Mouse (Mus musculus): Measurements from ENCODE around the gene Arhgap9. TPM values are rescaled to one million over a fixed set of nuclear protein-coding genes. Genes with fewer than 3 reads are reported as not detected.

Arhgap9 gene
- total RNA-seq, 2 experiments from 2014 or later, result 2.0 to 2.9 TPM

- DNase-seq, result peak; percentile 43
Measured at GRCm38 (mm10) chr10:127324495-127324894, 2.7 kb downstream of the Arhgap9 start.

GRCm38 (mm10) chr10:127325454-127326016, 3.8 kb downstream of the Arhgap9 start:
- no peak for DNase-seq

- peak; percentile 53 for DNase-seq
Measured at GRCm38 (mm10) chr10:127326017-127326801, 4.4 kb downstream of the Arhgap9 start.

DNA sequence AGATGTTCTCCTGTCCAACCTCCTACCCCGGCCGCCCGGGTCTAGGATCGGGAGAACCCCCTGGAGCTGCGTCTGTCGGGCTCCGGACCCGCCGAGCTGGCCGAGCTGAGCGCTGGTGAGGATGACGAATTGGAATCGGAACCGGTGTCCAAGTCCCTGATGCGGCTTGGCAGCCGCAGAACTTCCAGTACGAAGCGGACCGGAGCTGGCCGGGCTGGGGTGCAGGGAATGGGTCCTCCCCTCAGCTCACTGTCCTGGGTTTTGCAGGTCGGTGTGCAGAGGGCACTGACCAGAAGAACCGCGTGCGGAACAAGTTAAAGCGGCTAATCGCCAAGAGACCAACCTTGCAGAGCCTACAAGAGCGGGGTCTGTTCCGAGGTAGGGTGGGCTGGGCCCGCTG, 5.1 kb downstream of the Arhgap9 start:
- peak; percentile 30 for DNase-seq

DNA sequence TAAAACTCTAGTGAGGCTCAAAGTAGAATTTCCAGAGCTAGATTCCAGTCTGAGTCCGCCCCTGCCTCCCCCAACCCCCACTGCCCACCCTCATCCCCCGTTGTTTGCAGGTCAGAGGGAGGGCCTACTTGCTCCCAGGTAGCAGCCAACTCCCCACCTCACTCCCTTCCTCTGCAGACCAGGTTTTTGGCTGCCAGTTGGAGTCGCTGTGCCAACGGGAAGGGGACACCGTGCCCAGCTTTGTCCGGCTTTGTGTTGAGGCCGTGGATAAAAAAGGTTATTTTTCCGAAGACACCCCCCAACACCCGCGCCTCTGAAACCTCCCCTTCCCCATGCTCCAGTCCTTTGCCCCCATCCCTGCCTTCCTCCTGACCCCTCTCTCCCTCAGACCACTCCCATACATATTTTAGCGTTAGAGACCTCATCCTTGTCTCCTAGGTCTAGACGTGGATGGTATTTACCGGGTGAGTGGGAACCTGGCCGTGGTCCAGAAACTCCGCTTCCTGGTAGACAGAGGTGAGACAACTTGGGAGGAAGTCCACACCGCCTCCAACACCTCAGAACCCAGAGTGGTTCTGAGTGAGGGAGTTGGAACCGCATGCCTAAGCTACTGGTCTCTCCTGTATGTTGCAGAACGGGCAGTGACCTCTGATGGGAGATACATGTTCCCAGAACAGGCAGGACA, 5.8 kb downstream of the Arhgap9 start:
- DNase-seq, result no peak

- no peak for DNase-seq
Measured at GRCm38 (mm10) chr10:127330212-127330611, 8.4 kb downstream of the Arhgap9 start.

GRCm38 (mm10) chr10:127332211-127332874, 10.6 kb downstream of the Arhgap9 start:
- DNase-seq, result no peak

DNA sequence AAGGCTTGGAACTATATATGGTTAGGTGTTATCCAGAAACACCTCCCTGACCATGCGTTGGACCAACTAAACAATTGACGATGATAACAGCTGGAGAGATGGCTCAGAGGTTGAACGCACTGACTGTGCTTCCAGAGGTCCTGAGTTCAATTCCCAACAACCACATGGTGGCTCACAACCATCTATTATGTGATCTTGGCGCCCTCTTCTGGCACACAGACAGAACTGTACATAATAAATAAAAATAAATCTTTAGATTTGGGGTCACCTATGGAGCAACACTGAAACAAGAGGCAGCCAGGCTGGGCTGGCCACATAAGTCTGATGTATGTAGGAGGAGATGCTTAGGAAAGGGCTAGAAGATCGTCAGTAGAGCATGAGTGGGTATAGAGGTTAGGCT, 11.4 kb downstream of the Arhgap9 start:
- no peak for DNase-seq

DNA sequence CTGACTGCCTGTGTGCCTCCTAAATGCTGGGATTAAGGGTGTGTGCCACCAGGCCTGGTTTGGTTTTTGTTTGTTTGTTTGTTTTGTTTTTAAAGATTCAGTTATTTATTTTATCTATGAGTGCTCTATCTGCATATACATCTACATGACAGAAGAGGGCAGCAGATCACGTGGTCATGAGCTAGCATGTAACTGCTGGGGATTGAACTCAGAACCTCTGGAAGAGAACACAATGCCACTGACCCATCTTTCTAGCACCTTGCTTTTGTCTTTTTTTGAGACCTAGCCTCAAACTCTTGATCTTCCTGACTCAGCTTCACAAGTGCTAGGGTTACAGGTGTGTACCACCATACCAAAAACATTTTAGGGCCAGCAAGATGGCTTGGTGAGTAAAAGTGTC, 13.5 kb downstream of the Arhgap9 start:
- no peak for DNase-seq

DNA sequence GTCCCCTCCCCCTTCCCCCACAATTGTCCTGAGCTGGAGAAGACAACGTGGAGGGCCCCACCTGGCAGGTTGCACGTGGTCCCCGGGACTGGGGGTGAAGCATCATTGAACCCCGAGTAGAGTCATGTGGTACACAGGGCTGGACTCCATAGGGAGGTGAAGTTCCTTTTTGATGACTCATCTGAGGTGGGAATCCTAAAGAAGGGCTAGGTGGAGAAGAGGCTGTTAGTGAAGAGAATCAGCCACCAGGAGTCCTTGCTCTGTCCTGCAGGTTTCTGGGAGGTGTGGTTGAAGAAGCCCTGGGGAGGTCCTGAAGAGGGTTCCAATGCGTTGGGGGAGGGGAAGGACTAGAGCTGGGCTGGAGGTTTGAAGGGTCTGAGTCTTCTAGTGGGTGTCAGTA, 15.2 kb downstream of the Arhgap9 start:
- DNase-seq, result no peak

GRCm38 (mm10) chr10:127337536-127338099, 15.9 kb downstream of the Arhgap9 start:
- no peak for DNase-seq

GRCm38 (mm10) chr10:127338930-127339682, 17.3 kb downstream of the Arhgap9 start:
- DNase-seq, result peak; percentile 92

GRCm38 (mm10) chr10:127339683-127340576, 18.2 kb downstream of the Arhgap9 start:
- DNase-seq, result peak; percentile 76

GRCm38 (mm10) chr10:127340577-127341359, 19.0 kb downstream of the Arhgap9 start:
- peak; percentile 39 for DNase-seq

- no peak for DNase-seq
Measured at GRCm38 (mm10) chr10:127341360-127341690, 19.6 kb downstream of the Arhgap9 start.

DNA sequence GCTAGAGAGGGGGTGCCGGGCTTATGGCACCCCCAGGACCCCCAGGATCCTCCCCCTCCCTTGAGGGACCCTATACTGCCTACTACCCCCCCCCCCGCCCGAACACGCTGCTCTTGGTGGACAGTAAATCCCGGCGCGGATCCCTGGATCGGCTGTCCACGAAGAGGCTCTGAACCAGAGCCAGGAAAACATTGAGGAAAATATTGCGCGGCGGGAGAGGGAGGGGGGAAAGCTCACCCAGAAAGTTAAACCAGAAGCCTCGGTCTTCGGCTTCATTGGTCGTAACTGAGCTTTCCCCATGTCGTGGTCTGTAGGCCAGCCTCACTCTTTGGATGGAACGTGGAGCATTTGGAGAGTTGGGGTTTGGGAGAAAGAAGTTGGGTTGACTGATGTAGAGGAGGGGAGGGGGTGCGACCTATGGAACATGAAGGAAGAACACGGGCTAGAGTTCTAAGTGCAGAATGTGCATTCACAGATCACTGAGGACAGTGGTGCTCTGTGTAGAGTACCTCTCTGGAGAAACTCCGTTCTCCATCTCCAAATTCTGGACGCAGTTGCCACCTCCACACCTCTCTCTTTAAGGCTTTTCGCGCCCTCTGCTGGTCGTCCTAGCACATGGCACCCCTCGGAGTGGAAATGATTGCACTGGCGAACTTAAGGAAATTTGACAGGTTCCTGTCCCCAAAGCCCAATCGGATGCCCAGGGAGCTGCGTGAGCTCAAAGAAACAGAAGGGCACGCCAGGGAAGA, 20.3 kb downstream of the Arhgap9 start, which contains the start of gene Gli1:
Gene Gli1 (minus strand): TSS at position 84 of the 749 bp plus-strand sequence.
- DNase-seq, result peak; percentile 93

- no peak for DNase-seq
Measured at GRCm38 (mm10) chr10:127343029-127343428, 21.3 kb downstream of the Arhgap9 start.

DNA sequence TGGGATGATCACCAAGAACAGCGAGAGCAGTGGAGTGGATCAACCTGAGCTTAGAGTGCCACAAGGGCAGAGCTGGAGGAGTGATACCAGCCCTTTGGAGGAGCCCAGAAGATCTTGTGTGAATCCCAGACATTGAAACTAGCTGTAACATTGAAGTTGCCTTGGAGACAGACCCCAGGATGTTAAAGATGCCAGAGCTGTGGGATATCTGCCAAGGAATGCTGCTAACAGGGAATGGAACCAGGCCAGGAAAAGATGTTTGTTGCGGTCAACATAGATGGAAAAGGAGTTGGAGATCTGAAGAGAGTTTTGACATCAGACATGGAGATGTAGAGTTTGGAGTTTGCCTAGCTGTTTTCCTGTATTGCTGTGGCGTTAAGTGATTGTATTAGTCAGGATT, 24.4 kb downstream of the Arhgap9 start:
- no peak for DNase-seq

DNA sequence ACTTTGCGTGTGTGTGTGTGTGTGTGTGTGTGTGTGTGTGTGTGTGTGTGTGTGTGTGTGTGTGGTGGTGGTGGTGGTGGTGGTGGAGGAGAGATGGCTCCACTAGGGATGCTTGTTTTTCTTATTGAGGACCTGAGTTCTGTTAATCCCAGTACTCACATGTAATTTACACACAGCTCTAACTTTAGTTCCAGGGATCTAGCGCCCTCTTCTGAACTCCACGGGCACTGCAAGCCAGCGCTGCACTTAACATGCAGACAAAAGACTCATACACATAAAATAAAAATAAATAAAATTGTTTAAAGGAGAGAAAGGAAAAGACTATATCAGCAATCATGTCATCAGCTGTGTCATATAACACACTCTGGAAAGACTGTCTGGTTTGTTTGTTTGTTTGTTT, 27.2 kb downstream of the Arhgap9 start:
- no peak for DNase-seq

Data from heart, postnatal 4 days (tissue).